Mouse (Mus musculus) liver, embryonic 14.5 days (tissue): ENCODE data around the gene Trim27. TPM values are rescaled to one million over a fixed set of nuclear protein-coding genes. Genes with fewer than 3 reads are reported as not detected.

Experiments
- ATAC-seq: fragments of 200-750 bp; cut with Nextera tagmentation; 2 replicates; pipeline ENCODE4 v1.8.0; 2017; ENCODE audit warnings: moderate number of reproducible peaks, mild to moderate bottlenecking, moderate library complexity; ENCODE audit not compliant: insufficient read depth
- DNase-seq, 3 experiments: peaks; one replicate each; pipeline ENCODE4 v3.0.0-alpha.2; 2012 to 2013; ENCODE audit warnings: low read depth in 3 of 3, low spot score in 3 of 3
- H3K27ac ChIP-seq: fragments of 300-500 bp; sonication (generic); 2 replicates; pipeline ENCODE4 v1.5.1; 2014; ENCODE audit warnings: moderate library complexity, mild to moderate bottlenecking, control low read depth, inconsistent platforms
- H3K27me3 ChIP-seq: fragments of 300-500 bp; sonication (generic); 2 replicates; pipeline ENCODE4 v1.6.1; 2014; ENCODE audit warnings: mild to moderate bottlenecking, low read length, moderate library complexity; ENCODE audit not compliant: control insufficient read depth, insufficient read depth
- H3K36me3 ChIP-seq: fragments of 300-500 bp; sonication (generic); replicated peaks from 2 replicates; pipeline ENCODE4 v1.6.1; 2014; ENCODE audit warnings: low read depth; ENCODE audit not compliant: control insufficient read depth, insufficient read depth
- H3K4me1 ChIP-seq, 2 experiments: fragments of 200-500 bp in 1 of 2; fragments of 300-500 bp in 1 of 2; sonication (generic) in 1 of 2; replicated peaks; 2 replicates each; pipeline ENCODE4 v1.6.1; 2012 to 2014; ENCODE audit warnings: antibody characterized with exemption in 1 of 2, inconsistent platforms in 1 of 2, low read length in 1 of 2; ENCODE audit not compliant: control insufficient read depth in 2 of 2, insufficient read depth in 2 of 2
- H3K4me2 ChIP-seq: fragments of 300-500 bp; sonication (generic); 2 replicates; pipeline ENCODE4 v1.6.1; 2014; ENCODE audit warnings: low read depth, mild to moderate bottlenecking, control low read depth, moderate library complexity
- H3K4me3 ChIP-seq, 2 experiments: fragments of 200-500 bp in 1 of 2; fragments of 300-500 bp in 1 of 2; sonication (generic) in 1 of 2; 2 replicates each; pipeline ENCODE4 v1.5.1; 2012 to 2014; ENCODE audit warnings: low read depth in 2 of 2, low read length in 2 of 2, mild to moderate bottlenecking in 2 of 2, control low read depth in 1 of 2, inconsistent platforms in 1 of 2, moderate library complexity in 1 of 2; ENCODE audit not compliant: insufficient read depth in 1 of 2
- H3K9ac ChIP-seq: fragments of 300-500 bp; sonication (generic); replicated peaks from 2 replicates; pipeline ENCODE4 v1.6.1; 2014; ENCODE audit warnings: mild to moderate bottlenecking, control low read depth, moderate library complexity
- H3K9me3 ChIP-seq: fragments of 300-500 bp; sonication (generic); 2 replicates; pipeline ENCODE4 v1.6.1; 2016; ENCODE audit warnings: low read length, mixed read lengths; ENCODE audit not compliant: control insufficient read depth
- CTCF ChIP-seq: IDR thresholded peaks from 2 replicates; pipeline ENCODE4 v1.5.1; 2016; ENCODE audit warnings: antibody characterized with exemption, low read depth, control low read depth
- EP300 ChIP-seq: IDR thresholded peaks from 2 replicates; pipeline ENCODE4 v1.6.1; 2016; ENCODE audit warnings: antibody characterized with exemption, low read depth
- WGBS: fragments of 180-500 bp; shearing (Covaris S2); extraction: QIAGEN DNeasy Blood & Tissue Kit; methylation state at CpG from one replicate; pipeline ENCODE4 v1.1.7; 2014; ENCODE audit not compliant: insufficient replicate concordance; 5-methylcytosine and 5-hydroxymethylcytosine counted together
- polyA plus RNA-seq, 2 experiments: library from polyadenylated mRNA; depleted of rRNA in 1 of 2; stranded (reverse) in 1 of 2; unstranded in 1 of 2; fragments of >200 nt; fragmentation: Nextera tagmentation in 1 of 2; extraction: Ambion mirVana in 1 of 2; gene quantifications; 2 replicates each; pipeline versions ENCODE4 v1.2.1 to v1.2.3; 2012 to 2014

The Trim27 gene
- polyA plus RNA-seq, 2 experiments = 36.9 to 50.9 TPM

- no peaks in the 10 kb centered on the region for H3K36me3 ChIP-seq
- H3K9me3 ChIP-seq = no peaks in the 10 kb centered on the region
- WGBS = under 1% methylated on average over 12 of the region's 12 CpGs
- no peaks in the 10 kb centered on the region for H3K27me3 ChIP-seq
- H3K9ac ChIP-seq = peak overlapping the region; percentile 55
- H3K27ac ChIP-seq = no peak overlapping the region
- no peak for ATAC-seq
- DNase-seq = no peak
- H3K4me1 ChIP-seq = peaks cover 6 to 19% of the 10 kb centered on the region in 2 experiments
- H3K4me3 ChIP-seq = peak overlapping the region; percentile 47 to 60
- TF ChIP-seq CTCF (peak; percentile 37), EP300 (no peak)
- H3K4me2 ChIP-seq = peak overlapping the region; percentile 99
Measured at GRCm38 (mm10) chr13:21171600-21172150, 7.6 kb upstream of the Trim27 start.

- no peaks in the 10 kb centered on the region for H3K36me3 ChIP-seq
- DNase-seq (peak in 2 of 3 experiments; percentile 70 to 75), ATAC-seq (peak; percentile 69)
- no peak for TF ChIP-seq EP300
- TF ChIP-seq CTCF = 0 out of 2 replicates have a peak, but pooled peaks have one; percentile 18
- peak overlapping the region; percentile 60 to 87 for H3K4me3 ChIP-seq
- H3K27me3 ChIP-seq = no peaks in the 10 kb centered on the region
- WGBS = under 1% methylated on average over 16 of the region's 16 CpGs
- no peak overlapping the region for H3K27ac ChIP-seq
- H3K9ac ChIP-seq = peak overlapping the region; percentile 15
- H3K4me1 ChIP-seq = peaks cover 6 to 17% of the 10 kb centered on the region in 2 experiments
- no peaks in the 10 kb centered on the region for H3K9me3 ChIP-seq
- H3K4me2 ChIP-seq = peak overlapping the region; percentile 99
Measured at GRCm38 (mm10) chr13:21172241-21173027, 6.8 kb upstream of the Trim27 start.

GRCm38 (mm10) chr13:21173072-21173471 is 6.2 kb upstream of the Trim27 start:
- under 1% methylated on average over 11 of the region's 11 CpGs for WGBS
- Histone ChIP-seq H3K36me3 (no peaks in the 10 kb centered on the region), H3K9ac (peak overlapping the region; percentile 15)

GRCm38 (mm10) chr13:21176733-21177132 is 2.5 kb upstream of the Trim27 start:
- peaks cover under 1% of the 10 kb centered on the region; the same call in 1 of the 2 replicates for H3K36me3 ChIP-seq
- ATAC-seq (no peak), DNase-seq (no peak)
- 73% methylated on average over 11 of the region's 11 CpGs for WGBS
- no peaks in the 10 kb centered on the region for H3K9me3 ChIP-seq
- no peak overlapping the region for H3K9ac ChIP-seq
- no peaks in the 10 kb centered on the region for H3K27me3 ChIP-seq
- H3K4me1 ChIP-seq = peaks cover 7 to 24% of the 10 kb centered on the region in 2 experiments
- H3K27ac ChIP-seq = no peak overlapping the region
- H3K4me2 ChIP-seq = no peak overlapping the region
- H3K4me3 ChIP-seq = no peak overlapping the region
- no peak for TF ChIP-seq EP300
- TF ChIP-seq CTCF = no peak

More at GRCm38 (mm10) chr13:21173072-21173471, 6.2 kb upstream of the Trim27 start:
- peak overlapping the region; percentile 60 to 87 for H3K4me3 ChIP-seq
- no peak for ATAC-seq
- H3K4me2 ChIP-seq = peak overlapping the region; percentile 99
- TF ChIP-seq CTCF (no peak), EP300 (no peak)
- H3K27ac ChIP-seq = no peak overlapping the region
- DNase-seq = no peak
- H3K27me3 ChIP-seq = no peaks in the 10 kb centered on the region
- H3K9me3 ChIP-seq = no peaks in the 10 kb centered on the region
- peaks cover 6 to 17% of the 10 kb centered on the region in 2 experiments for H3K4me1 ChIP-seq

GRCm38 (mm10) chr13:21177657-21178056 is 1.6 kb upstream of the Trim27 start:
- H3K4me1 ChIP-seq = peaks cover 7 to 22% of the 10 kb centered on the region in 2 experiments
- no peaks in the 10 kb centered on the region for H3K27me3 ChIP-seq
- no peak overlapping the region for H3K27ac ChIP-seq
- TF ChIP-seq EP300 = no peak
- TF ChIP-seq CTCF = no peak
- no peak for DNase-seq
- no peak overlapping the region for H3K9ac ChIP-seq
- WGBS = 69% methylated on average over 5 of the region's 5 CpGs
- H3K4me3 ChIP-seq = no peak overlapping the region
- ATAC-seq = no peak
- no peak overlapping the region for H3K4me2 ChIP-seq
- no peaks in the 10 kb centered on the region for H3K9me3 ChIP-seq
- H3K36me3 ChIP-seq = peaks cover 8% of the 10 kb centered on the region
